Mouse (Mus musculus): ENCODE results near the gene Hddc3.
A peak's percentile ranks its signal among the peaks of the same experiment; 100 is the strongest.

Hddc3 gene

GRCm38 (mm10) chr7:80334848-80335247 lies 8.1 kb upstream of the Hddc3 start:
- no peak for DNase-seq (ENCODE audit: low read depth)

GRCm38 (mm10) chr7:80336932-80337331 lies 6.0 kb upstream of the Hddc3 start:
- no peak for DNase-seq (ENCODE audit: low read depth)

- DNase-seq (ENCODE audit: low read depth) = no peak
These were observed 3.5 kb upstream of the Hddc3 start for GRCm38 (mm10) chr7:80339371-80339770.

GRCm38 (mm10) chr7:80339793-80340628 lies 2.9 kb upstream of the Hddc3 start:
- peak; percentile 99 for DNase-seq (ENCODE audit: low read depth)

- DNase-seq (ENCODE audit: low read depth) = peak; percentile 67
These were observed 2.1 kb upstream of the Hddc3 start, which contains the start of gene Unc45a for GRCm38 (mm10) chr7:80340793-80341192. TSS of gene Unc45a (minus strand) at chr7:80341005.

- no peak for DNase-seq (ENCODE audit: low read depth)
These were observed 1.1 kb upstream of the Hddc3 start for GRCm38 (mm10) chr7:80341793-80342192.

- no peak for DNase-seq (ENCODE audit: low read depth)
These were observed 540 bp downstream of the Hddc3 start for GRCm38 (mm10) chr7:80343270-80344018.

GRCm38 (mm10) chr7:80346173-80346572 lies 3.3 kb downstream of the Hddc3 start:
- DNase-seq (ENCODE audit: low read depth) = no peak

GRCm38 (mm10) chr7:80346830-80347229 lies 3.9 kb downstream of the Hddc3 start:
- DNase-seq (ENCODE audit: low read depth) = no peak

GRCm38 (mm10) chr7:80347670-80348586 lies 5.0 kb downstream of the Hddc3 start:
- no peak for DNase-seq (ENCODE audit: low read depth)

- no peak for DNase-seq (ENCODE audit: low read depth)
These were observed 7.9 kb downstream of the Hddc3 start for GRCm38 (mm10) chr7:80350808-80351207.

- DNase-seq (ENCODE audit: low read depth) = no peak
These were observed 10.0 kb downstream of the Hddc3 start for GRCm38 (mm10) chr7:80352920-80353319.

- DNase-seq (ENCODE audit: low read depth) = no peak
These were observed 13.4 kb downstream of the Hddc3 start for GRCm38 (mm10) chr7:80356351-80356750.

- DNase-seq (ENCODE audit: low read depth) = no peak
These were observed 14.3 kb downstream of the Hddc3 start for GRCm38 (mm10) chr7:80357156-80357555.

- DNase-seq (ENCODE audit: low read depth) = no peak
These were observed 15.1 kb downstream of the Hddc3 start for GRCm38 (mm10) chr7:80358039-80358438.

- no peak for DNase-seq (ENCODE audit: low read depth)
These were observed 17.5 kb downstream of the Hddc3 start for GRCm38 (mm10) chr7:80360435-80360834.

- DNase-seq (ENCODE audit: low read depth) = no peak
These were observed 22.9 kb downstream of the Hddc3 start for GRCm38 (mm10) chr7:80365759-80366158.

- DNase-seq (ENCODE audit: low read depth) = no peak
These were observed 24.3 kb downstream of the Hddc3 start for GRCm38 (mm10) chr7:80367232-80367631.

GRCm38 (mm10) chr7:80368009-80368408 lies 25.1 kb downstream of the Hddc3 start:
- DNase-seq (ENCODE audit: low read depth) = no peak

GRCm38 (mm10) chr7:80368635-80369421 lies 25.9 kb downstream of the Hddc3 start:
- DNase-seq (ENCODE audit: low read depth) = no peak

- DNase-seq (ENCODE audit: low read depth) = no peak
These were observed 26.6 kb downstream of the Hddc3 start for GRCm38 (mm10) chr7:80369461-80369860.
